Mouse (Mus musculus) gastrocnemius, adult 2 months (tissue): ENCODE measurements at regions not wholly inside any gene's neighbourhood (a gene's known extent, or its start where the extent isn't known, plus 50 kb on each side); places are given as distances from the start of the nearest gene placed in this dataset.

Experiments used
- DNase-seq: peaks from one replicate; pipeline ENCODE4 v3.0.0; 2022
- H3K27ac ChIP-seq: fragments of 200-600 bp; 2 replicates; pipeline ENCODE4 v1.8.1; 2022; ENCODE audit warnings: mild to moderate bottlenecking
- H3K4me3 ChIP-seq: fragments of 200-600 bp; 2 replicates; pipeline ENCODE4 v1.8.1; 2022; ENCODE audit warnings: mild to moderate bottlenecking, moderate library complexity
- CTCF ChIP-seq: fragments of 200-600 bp; IDR thresholded peaks from 2 replicates; pipeline ENCODE4 v1.8.1; 2022; ENCODE audit warnings: antibody characterized with exemption, mild to moderate bottlenecking, moderate library complexity
- intact Hi-C: fragments of 180-260 bp; cut with DNase I; formaldehyde crosslinking; loops from one replicate; pipeline ENCODE4 v1.15.1; 2025

GRCm38 (mm10) chr9:104496220-104496619, 50.9 kb upstream of the Cpne4 start:
- intact Hi-C loops: no loop called here
- DNase-seq: no peak
- no peak for TF ChIP-seq CTCF

GRCm38 (mm10) chr9:104490696-104491095, 56.4 kb upstream of the Cpne4 start:
- H3K27ac ChIP-seq: no peak overlapping the region
- H3K4me3 ChIP-seq: no peak overlapping the region
- intact Hi-C loops: no loop called here
- no peak for DNase-seq
- no peak for TF ChIP-seq CTCF

More at GRCm38 (mm10) chr9:104496220-104496619, 50.9 kb upstream of the Cpne4 start:
- Histone ChIP-seq H3K27ac (no peak overlapping the region), H3K4me3 (no peak overlapping the region)

- H3K4me3 ChIP-seq: no peak overlapping the region
- intact Hi-C loops: no loop called here
- no peak overlapping the region for H3K27ac ChIP-seq
- TF ChIP-seq CTCF: no peak
- no peak for DNase-seq
Observed at GRCm38 (mm10) chr9:104489383-104489782, 57.7 kb upstream of the Cpne4 start.

GRCm38 (mm10) chr9:104482440-104482839, 64.6 kb upstream of the Cpne4 start:
- no peak overlapping the region for H3K4me3 ChIP-seq
- DNase-seq: no peak
- intact Hi-C loops: no loop called here
- no peak for TF ChIP-seq CTCF
- H3K27ac ChIP-seq: no peak overlapping the region

GRCm38 (mm10) chr9:104480683-104481082, 66.4 kb upstream of the Cpne4 start:
- TF ChIP-seq CTCF: no peak

GRCm38 (mm10) chr9:104474831-104475230, 72.3 kb upstream of the Cpne4 start:
- Histone ChIP-seq H3K27ac (no peak overlapping the region), H3K4me3 (no peak overlapping the region)
- intact Hi-C loops: no loop called here
- DNase-seq: no peak
- TF ChIP-seq CTCF: no peak

More at GRCm38 (mm10) chr9:104480683-104481082, 66.4 kb upstream of the Cpne4 start:
- no peak for DNase-seq
- intact Hi-C loops: no loop called here
- no peak overlapping the region for H3K4me3 ChIP-seq
- H3K27ac ChIP-seq: no peak overlapping the region

- no peak for DNase-seq
- intact Hi-C loops: no loop called here
- no peak overlapping the region for H3K27ac ChIP-seq
- H3K4me3 ChIP-seq: no peak overlapping the region
- TF ChIP-seq CTCF: no peak
Observed at GRCm38 (mm10) chr9:104467238-104467637, 79.8 kb upstream of the Cpne4 start.

GRCm38 (mm10) chr9:104463701-104464100, 83.4 kb upstream of the Cpne4 start:
- intact Hi-C loops: no loop called here
- TF ChIP-seq CTCF: no peak

GRCm38 (mm10) chr9:104460133-104460532, 87.0 kb upstream of the Cpne4 start:
- intact Hi-C loops: no loop called here
- no peak for DNase-seq

More at GRCm38 (mm10) chr9:104463701-104464100, 83.4 kb upstream of the Cpne4 start:
- DNase-seq: no peak
- Histone ChIP-seq H3K27ac (no peak overlapping the region), H3K4me3 (no peak overlapping the region)

GRCm38 (mm10) chr9:104457635-104458034, 89.5 kb upstream of the Cpne4 start:
- intact Hi-C loops: no loop called here
- Histone ChIP-seq H3K27ac (no peak overlapping the region), H3K4me3 (no peak overlapping the region)
- DNase-seq: no peak
- peak; percentile 14; the same call in 1 of the 2 replicates for TF ChIP-seq CTCF

More at GRCm38 (mm10) chr9:104460133-104460532, 87.0 kb upstream of the Cpne4 start:
- no peak for TF ChIP-seq CTCF
- H3K27ac ChIP-seq: no peak overlapping the region
- H3K4me3 ChIP-seq: no peak overlapping the region

- no peak overlapping the region for H3K4me3 ChIP-seq
- no peak for TF ChIP-seq CTCF
- intact Hi-C loops: no loop called here
- H3K27ac ChIP-seq: no peak overlapping the region
- no peak for DNase-seq
Observed at GRCm38 (mm10) chr9:104448577-104449165, 98.4 kb upstream of the Cpne4 start.

- peak; percentile 72 for TF ChIP-seq CTCF
- Histone ChIP-seq H3K27ac (no peak overlapping the region), H3K4me3 (no peak overlapping the region)
- intact Hi-C loops: no loop called here
- DNase-seq: no peak
Observed at GRCm38 (mm10) chr9:104444906-104445305, 102.2 kb upstream of the Cpne4 start.

GRCm38 (mm10) chr9:104443236-104443635, 103.8 kb upstream of the Cpne4 start:
- no peak overlapping the region for H3K27ac ChIP-seq
- intact Hi-C loops: no loop called here
- TF ChIP-seq CTCF: no peak
- no peak overlapping the region for H3K4me3 ChIP-seq
- no peak for DNase-seq

- TF ChIP-seq CTCF: no peak
- intact Hi-C loops: no loop called here
- Histone ChIP-seq H3K27ac (no peak overlapping the region), H3K4me3 (no peak overlapping the region)
- no peak for DNase-seq
Observed at GRCm38 (mm10) chr9:104413021-104413420, 75.5 kb upstream of the Acpp start.

GRCm38 (mm10) chr9:104410211-104410610, 72.7 kb upstream of the Acpp start:
- DNase-seq: no peak
- no peak overlapping the region for H3K4me3 ChIP-seq
- intact Hi-C loops: no loop called here

More at GRCm38 (mm10) chr9:104410211-104410610, 72.7 kb upstream of the Acpp start:
- H3K27ac ChIP-seq: no peak overlapping the region
- TF ChIP-seq CTCF: peak; percentile 51
